Mouse (Mus musculus): ENCODE data around the gene Prkacb. TPM values are rescaled to one million over a fixed set of nuclear protein-coding genes. Genes with fewer than 3 reads are reported as not detected.
"Not testable (repeated sequence)": the region's sequence is repeated elsewhere in the genome, so short reads cannot be mapped to it uniquely, and the experiment has no call there.

Gene Prkacb
- total RNA-seq, 4 experiments from 2014 or later: 42.4 to 46.6 (median 43.7) TPM

DNA sequence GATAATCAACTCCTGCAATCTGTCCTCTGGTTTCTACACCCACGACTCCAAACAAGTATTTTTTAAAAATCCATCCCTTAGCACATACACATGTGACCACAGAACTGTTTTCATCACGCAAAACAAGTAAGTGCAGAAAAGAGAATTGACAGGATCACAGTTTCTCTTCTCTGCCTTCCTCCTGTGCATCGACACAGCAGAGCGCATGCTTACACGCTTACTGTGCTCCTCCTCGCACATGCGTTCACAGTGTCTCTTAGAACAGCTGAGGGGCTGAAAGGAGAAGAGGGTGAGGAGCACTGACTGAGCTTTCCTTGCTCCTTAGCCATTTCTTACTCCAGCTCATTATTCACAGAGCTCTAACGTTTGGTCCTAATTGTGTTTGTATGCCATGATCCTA, 33.9 kb downstream of the Prkacb start:
- DNase-seq (ENCODE audit: low spot score in 2 of 2): no peak

DNA sequence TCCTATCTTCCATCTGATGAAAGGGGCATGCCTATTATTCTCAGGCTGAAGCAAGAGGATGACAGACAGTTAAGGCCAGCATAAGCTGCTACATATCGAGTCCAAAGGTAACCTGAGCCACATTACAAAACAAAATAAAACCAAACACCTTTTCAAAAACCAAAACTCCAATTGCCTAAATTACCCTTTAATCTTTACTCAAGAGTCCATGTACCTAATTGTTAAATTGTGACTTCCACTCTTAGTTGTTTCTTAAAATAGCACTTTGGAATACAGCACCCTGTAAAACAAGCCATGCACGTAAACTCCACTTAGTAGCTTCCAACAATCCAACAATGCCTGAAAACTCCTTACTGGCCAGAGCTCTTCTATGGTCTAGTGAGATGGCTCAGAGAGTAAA, 34.3 kb downstream of the Prkacb start:
- DNase-seq (ENCODE audit: low spot score in 2 of 2): no peak

DNA sequence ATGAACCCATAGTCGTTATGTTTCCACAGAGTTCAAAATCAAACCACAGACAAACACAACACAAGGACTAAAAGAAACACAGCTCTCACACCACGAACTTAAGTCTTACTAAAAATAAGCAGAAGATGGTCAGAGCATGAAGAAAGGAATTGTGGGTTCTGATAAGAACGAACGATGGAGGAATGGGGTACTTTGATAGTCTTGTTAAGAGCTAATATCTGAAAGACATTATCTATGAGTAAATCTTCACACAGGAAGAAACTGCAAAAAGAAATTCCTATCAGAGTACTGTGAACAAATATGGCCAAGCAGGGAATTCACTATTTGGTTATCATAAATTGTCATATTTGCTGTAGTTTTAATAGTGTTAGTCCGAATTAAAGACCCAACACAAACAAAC, 36.1 kb downstream of the Prkacb start:
- no peak for DNase-seq (ENCODE audit: low spot score in 2 of 2)

DNA sequence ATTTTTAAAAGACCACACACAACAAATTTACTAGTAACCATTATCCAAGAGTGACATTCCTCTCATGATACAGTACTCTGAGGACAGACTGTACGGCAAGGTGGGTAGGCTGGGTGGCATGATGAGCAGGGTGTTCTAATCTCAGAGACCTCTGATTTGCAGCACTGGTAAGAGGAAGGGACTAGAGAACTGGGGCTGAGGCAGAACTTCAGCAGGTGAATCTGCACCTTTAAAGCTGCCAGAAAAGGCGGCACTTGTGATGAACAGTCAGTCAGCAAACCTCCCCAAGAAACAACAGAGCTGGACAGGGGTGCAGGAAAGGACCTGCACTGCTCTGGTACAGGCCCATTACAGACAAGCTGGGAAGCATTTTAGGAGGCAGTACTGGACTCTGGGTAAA, 41.9 kb downstream of the Prkacb start:
- no peak for DNase-seq (ENCODE audit: low spot score in 2 of 2)

DNA sequence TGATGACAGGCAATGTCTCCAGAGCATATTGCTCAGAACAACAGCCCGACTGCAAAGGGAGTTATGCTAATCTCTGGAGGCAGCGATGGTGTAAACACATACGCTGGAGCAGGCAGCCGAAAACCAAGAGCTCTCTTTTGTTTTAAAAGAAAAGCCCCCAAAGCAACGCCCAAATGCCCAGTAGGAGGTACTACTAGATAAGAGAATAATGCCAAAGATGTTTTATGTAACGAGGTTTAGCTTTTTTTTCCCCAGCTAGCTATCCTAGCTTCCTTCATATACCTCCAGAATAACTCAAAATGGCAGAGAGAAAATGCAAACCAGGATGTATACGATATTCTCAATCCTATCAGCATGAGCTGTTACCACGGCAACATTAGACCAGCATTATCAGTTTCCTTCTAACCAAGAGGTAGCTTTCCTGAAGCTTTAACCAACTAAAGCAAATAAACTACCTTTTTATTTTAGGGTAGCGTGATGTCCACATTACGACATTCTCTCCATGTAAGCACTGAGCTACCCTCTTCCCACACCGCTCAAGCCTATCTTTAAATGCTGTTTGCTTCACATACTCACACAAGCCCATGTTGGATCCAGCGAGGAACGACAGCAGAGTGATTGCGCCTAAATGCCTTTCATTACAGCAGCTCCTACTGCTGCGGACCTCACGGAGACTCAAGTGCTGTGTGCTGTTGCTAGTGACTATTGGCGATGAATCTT, 42.7 kb downstream of the Prkacb start:
- DNase-seq (ENCODE audit: low spot score in 2 of 2): no peak

DNA sequence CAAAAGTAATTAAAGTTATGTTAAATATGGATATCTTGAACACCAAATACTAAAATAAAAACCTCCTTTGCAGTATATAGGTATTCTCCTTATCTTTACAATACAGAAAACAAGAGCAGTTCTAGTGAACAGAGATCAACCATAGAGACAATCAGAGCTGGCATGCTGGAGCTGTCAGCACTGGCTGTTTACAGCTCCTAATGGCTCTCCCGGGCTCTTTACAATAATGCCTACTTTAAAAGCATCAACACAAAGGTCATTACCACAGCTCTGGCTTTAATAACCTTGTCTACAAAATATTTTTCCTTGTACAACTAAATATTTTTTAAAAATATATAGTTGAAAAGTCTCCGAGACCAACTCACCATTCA, 43.2 kb downstream of the Prkacb start:
- DNase-seq (ENCODE audit: low spot score in 2 of 2): no peak

DNA sequence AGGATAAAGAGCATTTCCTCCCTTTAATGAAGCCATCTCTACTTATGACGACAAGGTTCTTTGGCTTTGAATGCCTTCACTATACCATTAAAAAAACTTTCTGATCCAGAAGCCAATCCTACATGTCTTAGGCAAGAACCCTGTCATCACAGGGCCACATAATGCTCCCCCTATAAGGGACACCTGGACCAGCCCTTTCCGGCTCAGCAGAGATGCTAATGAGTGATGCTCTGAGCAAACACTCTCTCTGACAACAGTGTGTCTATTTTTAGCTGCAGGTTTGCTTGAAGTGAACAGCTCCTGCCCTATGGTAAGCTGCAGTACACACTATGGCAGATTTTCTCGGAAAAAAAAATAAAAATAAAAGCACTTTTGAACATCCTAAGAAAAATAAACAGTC, 43.9 kb downstream of the Prkacb start:
- no peak for DNase-seq (ENCODE audit: low spot score in 2 of 2)

DNA sequence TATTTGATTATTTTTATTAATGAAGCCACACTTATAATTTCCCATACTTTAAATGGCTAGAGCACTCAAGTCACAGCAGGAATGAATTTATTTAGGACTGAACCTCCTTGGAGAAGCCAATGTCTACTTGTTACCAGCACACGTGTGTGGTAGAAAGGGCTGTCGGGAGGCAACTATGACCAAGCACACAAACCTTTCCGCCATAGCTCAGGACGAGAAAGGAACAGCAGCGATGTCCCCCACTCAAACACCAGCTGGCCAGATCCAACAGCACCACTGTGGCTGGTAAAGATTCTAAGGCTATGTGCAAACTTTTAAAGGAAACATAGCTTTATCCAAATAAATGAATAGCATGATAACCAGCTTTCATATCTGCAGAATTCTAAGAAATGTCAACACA, 44.4 kb downstream of the Prkacb start:
- no peak for DNase-seq (ENCODE audit: low spot score in 2 of 2)

DNA sequence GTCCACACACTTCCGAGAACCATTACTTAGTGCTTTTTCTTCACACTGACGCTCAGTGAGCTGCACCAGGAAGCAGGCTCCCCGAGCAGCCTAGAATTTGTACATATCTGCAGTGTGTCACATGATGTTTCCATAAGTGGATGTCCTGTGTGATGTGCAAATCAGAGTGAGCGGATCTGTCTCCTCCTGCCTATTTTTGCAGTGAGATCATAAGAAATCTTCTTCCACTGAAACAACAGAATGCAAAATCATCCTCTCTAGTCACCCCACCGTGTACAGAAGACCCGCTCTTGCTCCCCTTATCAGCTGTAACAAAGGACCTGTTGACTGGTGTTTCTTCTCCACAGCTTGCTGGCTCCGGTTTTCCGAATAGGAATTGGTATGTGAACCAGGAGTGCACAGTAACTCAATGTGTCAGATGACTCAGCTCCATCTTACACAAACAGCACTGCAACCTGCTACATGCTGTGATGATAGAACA, 46.0 kb downstream of the Prkacb start:
- DNase-seq (ENCODE audit: low spot score in 2 of 2): no peak

DNA sequence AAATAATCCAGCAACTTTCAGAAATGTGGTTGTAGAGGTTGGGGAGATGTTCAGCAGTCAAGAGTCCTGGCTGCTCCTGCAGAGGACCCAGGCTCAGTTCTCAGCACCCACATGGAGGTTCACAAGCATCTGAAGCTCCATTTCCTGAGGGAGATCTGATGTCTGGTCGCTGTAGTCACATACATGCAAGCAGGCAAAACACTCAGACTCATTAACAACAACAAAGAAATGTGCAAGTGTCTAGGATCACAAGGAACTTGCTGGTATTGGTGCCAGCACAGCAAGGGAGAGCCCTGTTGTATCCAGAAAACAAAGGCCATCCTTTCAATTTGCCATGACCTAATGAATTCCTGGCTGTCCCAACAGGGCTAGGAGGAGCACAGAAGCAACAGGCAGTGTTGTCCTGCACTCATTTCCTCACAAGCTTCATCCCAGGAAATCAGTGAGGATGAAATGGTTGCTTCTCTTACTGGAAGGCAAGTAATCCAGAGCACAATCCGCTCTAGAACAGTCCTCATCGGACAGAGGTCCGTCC, 46.7 kb downstream of the Prkacb start:
- no peak for DNase-seq (ENCODE audit: low spot score in 2 of 2)

DNA sequence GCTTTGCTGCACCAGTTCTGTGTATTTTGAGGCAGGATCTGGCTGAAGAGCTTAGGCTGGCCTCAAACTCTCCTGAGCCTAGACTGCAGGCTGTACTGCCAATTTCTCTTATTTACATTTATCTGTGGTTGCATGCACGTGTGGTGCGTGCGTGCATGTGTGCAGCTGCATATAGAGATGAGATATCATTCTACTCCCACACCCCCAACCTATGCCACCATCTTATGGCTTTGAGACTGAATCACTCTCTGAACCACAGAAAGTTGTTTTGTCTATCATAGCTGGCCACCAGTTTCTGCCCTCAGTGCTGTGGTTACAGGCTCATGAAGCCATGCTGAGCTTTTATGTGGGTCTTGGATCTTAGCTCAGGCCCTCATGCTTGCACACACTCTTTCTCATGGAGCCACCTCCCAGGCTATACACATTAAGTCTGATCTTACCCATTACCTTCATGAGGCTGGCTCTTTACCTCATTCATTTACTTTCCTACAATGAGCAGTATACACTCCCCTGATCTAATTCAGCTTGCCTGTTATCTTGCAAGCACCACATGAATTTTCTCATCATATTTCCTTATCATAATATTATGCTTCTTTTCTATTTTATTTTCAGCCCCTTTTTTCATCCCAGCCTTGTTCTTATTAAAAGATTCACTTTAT, 47.8 kb downstream of the Prkacb start:
- DNase-seq (ENCODE audit: low spot score in 2 of 2): no peak

DNA sequence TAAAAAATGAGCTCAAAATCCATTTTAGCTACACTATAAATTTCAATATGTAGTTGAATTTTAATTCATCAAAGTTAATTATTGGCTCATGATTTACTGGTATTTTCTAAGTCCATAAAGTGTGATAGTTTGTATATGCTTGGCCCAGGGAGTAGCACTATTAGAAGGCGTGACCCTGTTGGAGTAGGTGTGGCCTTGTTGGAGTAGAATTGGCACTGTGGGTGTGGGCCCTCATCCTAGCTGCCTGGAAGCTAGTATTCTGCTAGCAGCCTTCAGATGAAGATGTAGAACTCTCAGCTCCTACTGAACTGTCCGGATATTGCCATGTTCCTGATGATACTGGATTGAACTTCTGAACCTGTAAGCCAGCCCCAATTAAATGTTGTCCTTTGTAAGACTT, 49.7 kb downstream of the Prkacb start:
- not testable (repeated sequence) for DNase-seq (ENCODE audit: low spot score in 2 of 2)

DNA sequence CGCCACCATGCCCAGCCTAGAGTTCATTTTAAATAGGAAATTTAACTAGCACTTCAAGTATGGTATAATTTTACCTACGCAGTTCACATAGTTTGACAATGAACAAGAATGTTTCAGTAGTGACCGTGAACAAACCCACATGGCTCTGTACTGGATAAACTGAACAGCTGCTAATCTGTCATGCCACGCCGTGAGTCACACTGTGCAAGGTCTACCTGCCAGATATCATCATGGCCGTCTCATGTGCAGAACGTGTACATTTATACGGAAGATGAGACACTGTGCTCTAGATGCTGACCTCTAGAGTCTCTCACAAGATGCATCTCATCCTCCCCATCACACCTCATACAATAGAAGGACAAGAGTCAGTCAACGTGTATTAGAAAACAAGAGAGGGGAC, 51.5 kb downstream of the Prkacb start:
- no peak for DNase-seq (ENCODE audit: low spot score in 2 of 2)

DNA sequence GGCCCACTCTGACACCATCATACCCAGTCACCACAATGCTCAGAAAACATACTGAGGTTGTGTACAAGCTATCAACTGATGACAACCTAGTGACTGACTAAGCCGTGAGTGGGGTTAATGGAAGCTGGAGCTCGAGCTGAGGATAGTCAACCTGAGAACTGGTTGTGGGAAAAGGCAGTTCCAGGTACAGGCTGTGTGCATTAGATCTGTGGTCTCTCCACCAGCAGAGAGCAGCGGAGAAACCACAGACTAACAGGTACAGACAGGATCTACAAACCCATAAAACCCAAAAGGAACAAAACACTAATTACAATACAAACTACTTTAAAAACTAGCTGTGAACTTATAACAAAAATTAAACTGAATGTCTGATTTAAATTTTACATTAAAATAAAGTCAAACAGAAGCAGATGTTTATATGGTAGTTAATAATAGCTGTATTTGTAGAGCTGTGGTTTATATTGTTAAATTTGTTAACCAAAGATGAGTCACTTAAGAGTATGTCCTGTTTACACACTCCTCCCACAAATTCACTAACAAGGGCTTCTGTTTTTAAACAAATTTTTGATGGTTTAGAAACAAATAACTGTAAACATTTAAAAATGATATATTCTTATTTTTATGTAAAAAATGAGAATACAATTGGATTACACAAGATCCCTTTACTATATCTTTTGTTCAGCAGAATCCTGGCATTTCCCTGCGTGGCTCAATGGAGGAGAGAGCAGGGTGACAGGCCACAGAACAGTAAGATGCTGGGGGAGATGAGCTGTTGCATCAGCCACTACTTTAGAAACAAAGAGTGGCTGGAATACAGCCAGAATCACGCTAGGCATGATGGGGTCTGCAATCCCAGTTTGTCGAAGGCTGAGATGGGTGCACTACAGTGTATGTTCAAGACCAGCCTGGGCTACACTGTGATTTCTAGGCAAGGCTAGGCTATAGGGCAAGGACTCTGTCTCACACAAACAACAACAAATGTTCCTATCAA, 54.5 kb downstream of the Prkacb start:
- DNase-seq (ENCODE audit: low spot score in 2 of 2): no peak

DNA sequence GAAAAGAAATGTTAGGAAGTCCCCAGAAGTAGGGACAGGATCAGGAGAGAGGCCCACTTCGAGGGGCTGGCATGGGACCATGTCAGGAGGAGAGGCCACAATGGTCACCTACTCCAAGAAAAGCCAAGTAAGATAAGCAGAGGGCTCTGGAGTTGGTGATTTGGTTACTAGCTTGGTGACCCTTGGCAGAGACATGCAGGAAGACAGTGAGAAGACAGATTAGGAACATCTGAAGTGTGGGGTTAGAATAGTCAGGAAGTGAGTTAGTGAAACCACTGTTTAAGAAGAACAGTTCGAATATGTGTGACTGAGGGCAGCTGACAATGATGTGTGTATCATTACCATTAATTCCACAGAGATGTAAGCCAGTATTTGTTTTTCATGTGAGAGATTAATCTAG, 58.5 kb downstream of the Prkacb start:
- no peak for DNase-seq (ENCODE audit: low spot score in 2 of 2)

DNA sequence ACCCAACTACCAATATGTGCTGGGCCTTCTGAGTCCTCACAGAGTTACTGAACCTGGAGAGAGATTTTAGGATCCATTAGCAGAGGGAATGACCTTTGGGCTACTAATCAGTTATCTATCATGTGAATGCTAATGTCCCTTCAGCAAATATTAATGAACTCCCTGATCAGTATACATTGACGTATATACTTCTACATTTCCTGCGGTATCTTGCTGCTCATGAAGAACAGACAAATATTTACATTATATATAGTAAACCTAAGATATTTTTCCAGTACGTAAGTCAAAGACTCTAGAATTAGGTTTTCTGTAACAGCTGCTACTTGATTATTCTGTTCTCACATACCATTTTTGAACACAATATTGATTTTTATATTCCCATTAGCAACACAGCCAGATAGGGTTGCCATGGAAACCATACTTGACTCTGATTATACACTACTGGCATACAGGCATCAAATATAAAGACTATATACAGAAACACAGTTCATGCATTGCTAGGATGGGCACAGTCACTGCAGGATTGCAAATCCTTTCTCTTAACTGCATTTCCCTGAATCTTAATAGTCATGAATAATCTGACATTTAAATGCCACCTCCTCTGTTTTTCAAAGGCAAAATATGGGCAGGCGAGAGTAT, 71.1 kb downstream of the Prkacb start:
- no peak for DNase-seq (ENCODE audit: low spot score in 2 of 2)

DNA sequence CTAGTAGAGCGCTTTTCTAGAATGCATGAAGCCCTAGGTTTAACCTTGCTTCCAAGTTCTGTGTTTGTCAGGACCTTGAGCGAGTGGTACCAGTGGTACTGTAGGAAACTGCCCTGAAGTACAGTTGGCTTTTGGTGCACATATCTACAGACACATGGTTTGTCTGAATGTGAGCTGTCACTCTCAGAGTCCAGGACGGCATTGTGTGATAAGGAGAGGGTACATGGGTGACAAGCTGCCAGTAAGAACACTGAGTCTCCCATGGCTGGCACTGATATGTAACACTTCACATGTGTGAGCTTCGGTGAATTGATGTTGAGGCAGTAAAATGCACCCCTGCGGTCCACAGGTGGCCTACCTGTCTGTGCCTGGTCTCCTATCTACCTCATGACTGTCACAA, 71.6 kb downstream of the Prkacb start:
- DNase-seq (ENCODE audit: low spot score in 2 of 2): no peak

DNA sequence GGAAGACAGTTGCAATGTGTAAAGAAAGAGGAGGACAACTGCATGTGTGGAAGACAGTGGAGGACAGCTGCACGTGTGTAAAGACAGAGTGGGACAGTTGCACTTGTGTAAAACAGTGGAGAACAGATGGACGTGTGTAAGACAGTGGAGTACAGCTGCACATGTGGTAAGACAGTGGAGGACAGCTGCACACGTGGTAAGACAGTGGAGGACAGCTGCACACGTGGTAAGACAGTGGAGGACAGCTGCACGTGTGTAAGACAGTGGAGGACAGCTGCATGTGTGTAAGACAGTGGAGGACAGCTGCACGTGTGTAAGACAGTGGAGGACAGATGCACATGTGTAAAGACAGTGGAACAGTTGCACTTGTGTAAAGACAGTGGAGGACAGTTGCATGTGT, 76.6 kb downstream of the Prkacb start:
- DNase-seq (ENCODE audit: low spot score in 2 of 2): not testable (repeated sequence)

DNA sequence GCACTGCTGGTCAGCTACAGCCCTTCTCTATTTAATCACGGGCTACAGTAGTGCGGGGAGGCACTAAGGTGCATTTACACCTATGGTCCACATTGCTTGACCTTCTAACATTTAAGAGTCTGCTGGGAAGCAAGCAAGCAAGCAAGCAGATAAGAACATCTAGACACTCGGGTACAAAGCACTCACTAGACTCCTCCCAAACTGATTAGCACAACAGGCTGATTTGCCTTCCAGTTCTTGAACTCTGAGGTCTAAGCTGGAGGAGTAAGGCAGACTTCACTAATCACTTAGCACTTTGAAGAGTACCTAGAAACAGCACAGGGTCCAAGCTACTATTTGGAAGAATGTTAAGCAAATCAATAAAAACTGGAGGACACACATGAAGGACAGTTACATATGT, 77.1 kb downstream of the Prkacb start:
- DNase-seq (ENCODE audit: low spot score in 2 of 2): no peak

DNA sequence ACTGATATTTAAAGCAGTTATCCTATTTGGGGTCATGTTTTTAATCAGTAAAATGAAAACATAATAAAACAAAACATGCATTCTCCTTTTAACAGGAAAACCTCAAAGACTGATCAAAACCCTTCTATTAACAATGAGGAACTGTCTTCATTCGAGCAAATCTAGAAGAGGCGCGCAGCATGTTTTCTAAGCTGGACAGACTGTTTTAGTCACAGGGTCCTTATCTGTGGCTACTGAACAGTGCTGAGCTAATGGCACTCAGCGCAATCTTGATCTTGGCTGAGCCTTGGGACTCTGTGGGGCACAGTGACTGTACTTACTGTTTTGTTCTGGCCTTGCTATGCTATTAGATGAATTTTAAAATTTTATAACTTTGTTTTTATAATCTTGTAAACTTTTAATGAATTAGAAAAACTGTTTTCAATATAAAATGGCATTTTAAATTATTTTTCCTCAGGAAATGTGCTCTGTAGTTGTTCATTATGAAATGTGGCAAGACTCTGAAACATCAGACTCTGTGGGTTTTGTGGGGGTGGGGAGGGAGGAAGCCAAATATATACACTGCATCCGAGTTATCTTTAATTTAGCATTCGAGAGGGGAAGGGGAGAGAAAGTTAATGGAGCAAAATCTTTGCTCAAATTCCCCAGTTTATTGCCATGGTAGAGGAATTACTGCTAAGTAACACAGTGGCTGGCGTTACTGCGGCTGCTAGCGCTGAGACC, 77.7 kb downstream of the Prkacb start:
- DNase-seq (ENCODE audit: low spot score in 2 of 2): no peak

DNA sequence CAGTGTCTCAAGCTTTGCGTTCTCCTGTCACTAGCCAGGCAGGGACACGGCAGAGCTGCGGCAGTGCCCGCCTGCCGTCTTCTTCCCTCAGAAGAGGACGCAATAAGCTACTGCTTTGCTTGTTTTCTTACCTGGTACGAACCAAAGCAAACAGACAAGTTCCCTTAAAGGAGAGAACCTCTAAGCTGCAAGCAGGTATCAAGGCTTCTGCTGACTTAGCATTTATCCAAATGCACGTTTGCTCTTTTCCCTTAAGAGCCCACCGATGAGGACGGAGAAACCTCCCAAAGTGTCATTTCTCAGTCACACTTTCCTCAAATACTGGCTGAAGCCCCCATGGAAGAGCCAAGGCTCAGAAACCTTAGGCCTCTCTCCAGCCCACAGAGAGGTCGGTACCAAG, 81.3 kb downstream of the Prkacb start:
- DNase-seq (ENCODE audit: low spot score in 2 of 2): no peak

Data from gastrocnemius, adult 8-10 months (tissue).